Mouse (Mus musculus): Measurements from ENCODE around the gene Rtp4. TPM values are rescaled to one million over a fixed set of nuclear protein-coding genes. Genes with fewer than 3 reads are reported as not detected.

The Rtp4 gene
- polyA plus RNA-seq, 1 experiment from 2014 or later, result 1.4 TPM

DNA sequence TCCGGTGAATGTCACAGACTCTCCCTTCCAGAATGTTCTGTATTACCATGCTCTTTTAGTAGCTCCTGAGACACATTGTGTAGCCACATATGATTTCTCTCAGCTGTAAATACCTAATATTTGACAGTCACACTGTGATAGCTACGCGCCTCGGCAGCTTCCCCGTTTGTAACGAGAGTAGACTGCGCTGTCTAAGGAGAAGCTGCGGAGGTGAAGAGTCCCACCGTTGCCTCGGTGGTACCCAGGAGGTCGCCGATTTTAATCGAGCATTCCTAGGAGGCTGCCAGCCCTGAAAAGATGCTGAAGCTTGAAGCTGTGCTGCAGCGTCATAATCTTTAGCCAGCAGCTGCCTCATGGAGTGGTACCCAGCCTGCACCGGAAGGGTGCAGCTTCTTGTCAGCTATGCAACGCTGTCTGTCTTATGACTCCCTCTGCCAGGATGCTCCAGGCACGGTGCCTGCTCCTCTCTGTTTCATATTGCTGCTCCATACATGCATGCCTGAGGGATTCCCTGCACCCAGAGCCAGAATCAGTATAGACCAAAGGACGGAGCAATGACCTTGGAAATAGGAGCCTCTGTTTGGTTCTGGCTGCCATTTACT lies 31.0 kb downstream of the Rtp4 start:
- WGBS, result 85% methylated on average over 18 of the region's 18 CpGs
- no peak for DNase-seq (ENCODE audit: low spot score)

DNA sequence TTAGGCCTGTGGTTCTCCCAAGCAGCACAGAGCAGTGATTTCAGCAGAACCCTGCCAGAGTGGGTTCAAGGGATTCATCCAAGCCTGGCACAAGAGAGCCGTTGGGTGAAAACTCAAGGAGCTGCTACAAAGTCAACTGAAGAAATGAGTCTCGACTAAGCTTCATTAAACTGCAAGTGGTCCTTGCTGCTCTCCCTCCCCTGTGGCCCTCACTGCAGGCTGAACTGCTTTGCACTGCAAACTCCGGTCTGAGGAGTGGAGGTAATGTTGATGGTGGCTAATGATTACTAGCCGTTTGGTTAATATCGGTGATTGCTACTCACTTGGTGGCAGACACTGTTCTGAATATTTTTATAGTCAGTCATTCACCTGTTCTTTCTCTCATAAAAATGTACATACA lies 34.6 kb downstream of the Rtp4 start:
- no peak for DNase-seq (ENCODE audit: low spot score)
- 77% methylated on average over 5 of the region's 5 CpGs for WGBS
- Histone ChIP-seq H3K27ac (no peak overlapping the region), H3K4me3 (no peak overlapping the region), H3K27me3 (ENCODE audit: insufficient read depth, poor library complexity, severe bottlenecking) (peaks cover 7% of the 10 kb centered on the region; the same call in 1 of the 2 replicates), H3K9me3 (no peaks in the 10 kb centered on the region), H3K4me1 (no peaks in the 10 kb centered on the region), H3K36me3 (no peaks in the 10 kb centered on the region)

More for the DNA sequence above, 31.0 kb downstream of the Rtp4 start:
- Histone ChIP-seq H3K4me1 (no peaks in the 10 kb centered on the region), H3K9me3 (no peaks in the 10 kb centered on the region), H3K27me3 (ENCODE audit: insufficient read depth, poor library complexity, severe bottlenecking) (peaks cover 11% of the 10 kb centered on the region; the same call in 1 of the 2 replicates), H3K27ac (no peak overlapping the region), H3K36me3 (no peaks in the 10 kb centered on the region), H3K4me3 (no peak overlapping the region)

GRCm38 (mm10) chr16:23557195-23557594 lies 37.1 kb downstream of the Rtp4 start:
- Histone ChIP-seq H3K4me1 (no peaks in the 10 kb centered on the region), H3K36me3 (no peaks in the 10 kb centered on the region), H3K9me3 (no peaks in the 10 kb centered on the region), H3K4me3 (no peak overlapping the region), H3K27me3 (ENCODE audit: insufficient read depth, poor library complexity, severe bottlenecking) (peaks cover 7% of the 10 kb centered on the region; the same call in 1 of the 2 replicates), H3K27ac (no peak overlapping the region)
- WGBS, result 88% methylated on average over 5 of the region's 5 CpGs
- no peak for DNase-seq (ENCODE audit: low spot score)

DNA sequence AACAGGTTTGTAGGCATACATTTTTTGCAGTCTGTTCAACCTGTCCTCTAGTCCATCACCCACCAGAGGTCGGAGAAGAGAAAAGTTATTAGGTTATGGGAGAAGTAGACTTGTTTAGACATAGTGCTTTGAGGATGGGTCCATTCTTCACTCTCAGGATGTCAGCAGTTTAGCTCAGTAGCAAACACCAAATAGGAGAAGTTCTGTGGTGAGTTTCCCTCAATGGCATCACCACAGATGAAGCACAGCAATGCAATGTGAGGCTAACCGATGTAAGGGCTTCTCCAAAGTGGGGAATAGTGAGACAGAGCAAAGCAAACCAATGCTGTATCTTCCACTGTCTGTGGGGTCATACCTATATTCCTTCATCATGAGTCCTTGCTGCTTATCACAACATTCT lies 37.6 kb downstream of the Rtp4 start:
- Histone ChIP-seq H3K4me3 (no peak overlapping the region), H3K27ac (no peak overlapping the region), H3K9me3 (no peaks in the 10 kb centered on the region), H3K36me3 (no peaks in the 10 kb centered on the region), H3K4me1 (no peaks in the 10 kb centered on the region), H3K27me3 (ENCODE audit: insufficient read depth, poor library complexity, severe bottlenecking) (peaks cover 7% of the 10 kb centered on the region; the same call in 1 of the 2 replicates)
- DNase-seq (ENCODE audit: low spot score), result no peak
- WGBS, result 93% methylated on average over 2 of the region's 2 CpGs

- Histone ChIP-seq H3K4me3 (no peak overlapping the region), H3K36me3 (no peaks in the 10 kb centered on the region), H3K9me3 (no peaks in the 10 kb centered on the region), H3K27ac (no peak overlapping the region), H3K27me3 (ENCODE audit: insufficient read depth, poor library complexity, severe bottlenecking) (no peaks in the 10 kb centered on the region), H3K4me1 (no peaks in the 10 kb centered on the region)
- 67% methylated on average over 4 of the region's 4 CpGs for WGBS
- DNase-seq (ENCODE audit: low spot score), result no peak
Measured at GRCm38 (mm10) chr16:23568369-23568958, 48.4 kb downstream of the Rtp4 start.

- DNase-seq (ENCODE audit: low spot score), result no peak
- Histone ChIP-seq H3K36me3 (no peaks in the 10 kb centered on the region), H3K4me3 (no peak overlapping the region), H3K4me1 (no peaks in the 10 kb centered on the region), H3K27ac (no peak overlapping the region), H3K27me3 (ENCODE audit: insufficient read depth, poor library complexity, severe bottlenecking) (no peaks in the 10 kb centered on the region), H3K9me3 (no peaks in the 10 kb centered on the region)
- WGBS, result 82% methylated on average over 2 of the region's 2 CpGs
Measured at GRCm38 (mm10) chr16:23574561-23574960, 54.5 kb downstream of the Rtp4 start.

DNA sequence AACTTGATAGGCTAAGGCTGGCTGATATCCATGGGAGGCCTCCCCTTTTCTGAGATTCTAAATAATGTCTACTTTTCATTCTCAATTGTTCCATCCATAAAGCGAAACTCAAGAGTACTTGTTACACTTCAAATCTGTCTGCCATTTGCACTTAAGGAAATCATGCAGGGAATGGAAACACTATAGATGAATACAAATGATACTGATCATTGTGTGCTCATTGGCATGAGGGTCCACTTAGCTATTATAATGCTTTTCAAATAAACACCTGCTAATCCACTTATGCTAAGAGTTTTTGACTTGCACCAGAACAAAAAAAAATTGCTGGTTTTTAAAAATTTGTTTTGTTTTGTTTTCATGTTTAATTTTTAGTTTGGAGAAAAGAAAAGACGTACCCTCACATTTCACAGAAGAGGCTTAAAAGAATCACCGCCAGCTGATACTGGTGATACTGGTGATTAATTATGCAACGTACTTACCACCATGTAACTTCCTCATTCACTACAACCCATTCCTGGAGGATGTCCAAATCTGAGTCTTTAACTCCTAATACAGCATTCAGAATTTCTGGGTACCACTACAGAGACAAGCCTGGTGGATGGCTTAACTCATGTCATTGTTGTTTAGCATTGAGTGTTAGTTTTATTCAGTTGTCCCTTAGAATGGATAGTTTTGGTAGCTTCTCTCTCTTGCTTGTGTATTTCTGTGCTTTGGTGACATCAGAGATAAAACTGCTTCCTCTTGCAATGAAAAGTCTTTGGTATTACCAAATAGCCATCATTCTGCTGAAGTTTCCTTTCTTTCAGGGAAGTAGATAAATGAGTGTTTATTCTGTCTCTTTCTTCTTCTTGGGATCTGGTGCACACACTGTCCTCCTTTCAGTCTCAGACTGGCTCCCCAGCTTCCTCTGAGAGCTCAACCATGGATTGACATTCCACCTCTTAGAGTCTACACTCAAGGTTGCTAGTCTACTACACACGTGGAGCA lies 71.3 kb downstream of the Rtp4 start:
- no peak for DNase-seq (ENCODE audit: low spot score)
- WGBS, result 84% methylated on average over 5 of the region's 5 CpGs
- Histone ChIP-seq H3K27me3 (ENCODE audit: insufficient read depth, poor library complexity, severe bottlenecking) (no peaks in the 10 kb centered on the region), H3K9me3 (no peaks in the 10 kb centered on the region), H3K4me1 (no peaks in the 10 kb centered on the region), H3K4me3 (no peak overlapping the region), H3K27ac (no peak overlapping the region), H3K36me3 (no peaks in the 10 kb centered on the region)

GRCm38 (mm10) chr16:23592501-23592900 lies 72.4 kb downstream of the Rtp4 start:
- Histone ChIP-seq H3K27me3 (ENCODE audit: insufficient read depth, poor library complexity, severe bottlenecking) (no peaks in the 10 kb centered on the region), H3K4me1 (no peaks in the 10 kb centered on the region), H3K4me3 (no peak overlapping the region), H3K36me3 (no peaks in the 10 kb centered on the region), H3K27ac (no peak overlapping the region), H3K9me3 (no peaks in the 10 kb centered on the region)
- no peak for DNase-seq (ENCODE audit: low spot score)

- Histone ChIP-seq H3K4me3 (no peak overlapping the region), H3K27me3 (ENCODE audit: insufficient read depth, poor library complexity, severe bottlenecking) (no peaks in the 10 kb centered on the region), H3K36me3 (no peaks in the 10 kb centered on the region), H3K9me3 (no peaks in the 10 kb centered on the region), H3K27ac (no peak overlapping the region), H3K4me1 (no peaks in the 10 kb centered on the region)
- WGBS, result 82% methylated on average over 3 of the region's 3 CpGs
- DNase-seq (ENCODE audit: low spot score), result no peak
Measured at GRCm38 (mm10) chr16:23596696-23597095, 76.6 kb downstream of the Rtp4 start.

GRCm38 (mm10) chr16:23597968-23598367 lies 77.9 kb downstream of the Rtp4 start:
- no peaks in the 10 kb centered on the region for H3K4me1 ChIP-seq

DNA sequence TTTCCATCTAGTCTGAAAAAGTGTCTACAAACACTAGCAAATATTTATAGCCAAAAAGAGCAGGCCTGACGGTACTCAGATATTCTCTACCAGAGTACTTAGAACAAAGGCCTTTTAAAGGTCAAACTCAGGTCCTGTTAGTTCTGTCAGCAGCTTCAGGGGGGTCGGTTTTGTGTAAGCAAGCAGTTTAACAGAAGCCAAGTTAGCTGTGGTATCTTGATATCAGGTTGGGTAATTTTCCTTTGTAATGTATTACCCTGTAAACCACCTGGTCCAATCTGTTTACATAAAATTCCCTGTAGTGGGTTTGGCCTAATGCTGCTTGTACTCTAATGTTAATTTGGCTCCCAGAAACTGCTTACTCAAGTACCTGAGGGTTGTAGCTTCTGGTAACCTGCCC lies 86.1 kb downstream of the Rtp4 start:
- Histone ChIP-seq H3K27ac (no peak overlapping the region), H3K4me1 (no peaks in the 10 kb centered on the region; the same call in 1 of the 2 replicates), H3K27me3 (ENCODE audit: insufficient read depth, poor library complexity, severe bottlenecking) (no peaks in the 10 kb centered on the region; the same call in 1 of the 2 replicates), H3K9me3 (no peaks in the 10 kb centered on the region), H3K36me3 (no peaks in the 10 kb centered on the region), H3K4me3 (no peak overlapping the region)
- WGBS, result 85% methylated on average over 2 of the region's 2 CpGs
- no peak for DNase-seq (ENCODE audit: low spot score)

More at GRCm38 (mm10) chr16:23597968-23598367, 77.9 kb downstream of the Rtp4 start:
- no peak for DNase-seq (ENCODE audit: low spot score)
- Histone ChIP-seq H3K27me3 (ENCODE audit: insufficient read depth, poor library complexity, severe bottlenecking) (no peaks in the 10 kb centered on the region), H3K9me3 (no peaks in the 10 kb centered on the region), H3K36me3 (no peaks in the 10 kb centered on the region), H3K27ac (no peak overlapping the region), H3K4me3 (no peak overlapping the region)

DNA sequence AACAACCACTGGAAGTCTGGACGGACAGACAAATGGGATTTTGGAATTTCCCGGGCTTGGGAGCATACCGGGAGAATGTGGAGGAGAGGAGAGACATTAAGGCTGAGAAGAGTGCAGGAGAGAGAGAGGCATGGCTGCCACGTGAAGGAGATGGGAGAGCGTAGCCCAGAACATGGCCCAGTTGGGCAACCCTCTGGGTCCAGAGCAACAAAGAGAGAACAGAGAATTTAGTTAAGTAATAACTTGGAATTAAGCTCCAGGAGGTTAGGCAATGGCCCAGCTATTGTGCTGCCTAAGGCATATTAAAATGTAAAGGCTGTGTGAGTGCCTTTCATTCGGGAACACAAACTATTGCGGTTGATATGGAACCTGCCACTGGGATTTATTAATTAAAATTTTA lies 86.6 kb downstream of the Rtp4 start:
- 85% methylated on average over 7 of the region's 7 CpGs for WGBS
- Histone ChIP-seq H3K36me3 (no peaks in the 10 kb centered on the region), H3K27ac (no peak overlapping the region), H3K9me3 (no peaks in the 10 kb centered on the region), H3K4me1 (no peaks in the 10 kb centered on the region; the same call in 1 of the 2 replicates), H3K4me3 (no peak overlapping the region), H3K27me3 (ENCODE audit: insufficient read depth, poor library complexity, severe bottlenecking) (no peaks in the 10 kb centered on the region; the same call in 1 of the 2 replicates)
- DNase-seq (ENCODE audit: low spot score), result no peak

GRCm38 (mm10) chr16:23607911-23608410 lies 87.9 kb downstream of the Rtp4 start:
- Histone ChIP-seq H3K36me3 (no peaks in the 10 kb centered on the region), H3K27ac (no peak overlapping the region), H3K4me1 (no peaks in the 10 kb centered on the region; the same call in 1 of the 2 replicates), H3K27me3 (ENCODE audit: insufficient read depth, poor library complexity, severe bottlenecking) (no peaks in the 10 kb centered on the region; the same call in 1 of the 2 replicates), H3K4me3 (no peak overlapping the region), H3K9me3 (no peaks in the 10 kb centered on the region)
- DNase-seq (ENCODE audit: low spot score), result no peak
- 31% methylated on average over 1 of the region's 1 CpGs for WGBS

Data from heart, embryonic 10.5 days (tissue).